Mouse (Mus musculus): ENCODE data around the gene Amdhd2.

DNA sequence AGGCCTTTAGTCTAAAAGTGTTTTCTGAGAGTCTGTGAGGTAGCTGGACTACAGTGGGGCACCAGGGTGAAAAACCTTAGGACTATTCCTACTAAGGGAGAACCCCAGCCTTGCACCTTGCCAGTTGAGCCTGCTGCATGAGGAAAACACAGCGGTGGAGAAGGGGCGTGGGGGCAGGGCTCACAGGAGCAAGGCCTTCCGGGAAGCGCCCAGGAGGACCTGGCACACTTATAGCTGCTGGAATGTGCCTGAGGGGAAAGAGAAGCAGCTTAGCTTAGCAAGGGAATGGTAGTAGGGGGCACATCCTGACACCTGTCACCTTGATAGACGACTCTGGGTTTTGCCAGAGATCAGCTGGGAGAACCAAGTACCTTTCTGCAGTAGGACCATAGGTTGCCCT lies 2.1 kb downstream of the Amdhd2 start:
- TF ChIP-seq GATA1 (IDR thresholded peaks at IDR 0.05; ENCODE audit: borderline replicate concordance, low read length) (no peak), FLI1 (IDR thresholded peaks at IDR 0.05; ENCODE audit: low read length) (no peak)
